Mouse (Mus musculus): ENCODE data around the gene Pik3c2b.

GRCm38 (mm10) chr1:133029744-133030143 is 15.7 kb upstream of the Pik3c2b start:
- TF ChIP-seq CTCF (IDR thresholded peaks at IDR 0.05): no peak
- TF ChIP-seq POLR2A (IDR thresholded peaks at IDR 0.05; ENCODE audit: insufficient read depth, low read depth, low read length): no peak
